Mouse (Mus musculus) kidney, adult 2 months (tissue): ENCODE measurements around the gene Egflam.

Experiments
- CTCF ChIP-seq: fragments of 200-500 bp; conservative IDR thresholded peaks from 2 replicates; pipeline ENCODE4 v1.5.1; 2011; ENCODE audit warnings: low read depth, mild to moderate bottlenecking, control low read depth, low read length, moderate library complexity, mixed read lengths; ENCODE audit not compliant: insufficient read depth, insufficient read length
- POLR2A ChIP-seq: fragments of 200-500 bp; IDR thresholded peaks from one replicate; pipeline ENCODE4 v1.6.1; 2011; ENCODE audit warnings: low read depth, low read length, control low read depth

GRCm38 (mm10) chr15:7215845-7216244 is 182.3 kb downstream of the Egflam start:
- TF ChIP-seq POLR2A: no peak
- TF ChIP-seq CTCF: no peak
